Mouse (Mus musculus) T-helper 1 cell (primary cell): ENCODE data around the gene Klhdc8a.

ENCODE experiments used
- in situ Hi-C: fragments of 300-600 bp; cut with MboI, MseI; formaldehyde crosslinking; loops from one replicate; pipeline ENCODE4 v1.15.1; 2025; ENCODE audit warnings: high pct_unique_total_duplicates

Klhdc8a gene

DNA sequence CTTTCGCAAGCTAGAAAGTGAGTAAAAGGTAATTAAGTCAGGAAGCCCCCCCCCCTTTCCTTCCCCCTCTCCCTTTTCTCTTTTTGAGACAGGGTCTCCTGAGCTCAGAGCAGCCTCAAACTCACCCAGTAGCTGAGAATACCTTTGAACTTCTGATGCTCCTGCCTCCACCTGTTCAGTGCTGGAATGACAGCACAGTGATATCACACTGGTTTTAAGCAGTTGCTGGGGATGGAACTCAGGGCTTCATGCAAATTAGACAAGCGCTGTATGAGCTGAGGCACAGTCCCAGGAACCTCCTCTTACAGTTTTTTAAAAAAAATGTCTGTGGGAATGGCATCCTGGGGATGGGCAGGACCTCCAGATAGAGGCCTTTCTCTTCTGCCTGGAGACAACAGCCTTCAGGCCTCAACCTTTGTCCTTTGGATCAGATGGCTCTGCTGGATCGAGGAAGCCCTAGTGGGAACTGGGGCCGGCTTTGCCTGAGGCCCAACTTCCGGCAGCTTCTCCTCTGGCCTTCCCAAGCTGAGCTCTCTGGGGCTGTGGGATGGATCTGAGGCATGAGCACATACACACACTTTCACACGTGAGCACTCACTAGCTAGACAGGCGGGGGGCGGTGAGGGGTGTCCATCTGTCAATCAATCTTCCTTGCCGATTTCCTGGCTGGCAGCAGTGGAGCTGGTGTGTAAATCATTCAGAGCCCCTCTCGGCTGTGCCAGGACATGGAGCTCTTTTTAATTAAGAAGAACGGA lies 7.3 kb upstream of the Klhdc8a start:
- in situ Hi-C loops = no loop called here

DNA sequence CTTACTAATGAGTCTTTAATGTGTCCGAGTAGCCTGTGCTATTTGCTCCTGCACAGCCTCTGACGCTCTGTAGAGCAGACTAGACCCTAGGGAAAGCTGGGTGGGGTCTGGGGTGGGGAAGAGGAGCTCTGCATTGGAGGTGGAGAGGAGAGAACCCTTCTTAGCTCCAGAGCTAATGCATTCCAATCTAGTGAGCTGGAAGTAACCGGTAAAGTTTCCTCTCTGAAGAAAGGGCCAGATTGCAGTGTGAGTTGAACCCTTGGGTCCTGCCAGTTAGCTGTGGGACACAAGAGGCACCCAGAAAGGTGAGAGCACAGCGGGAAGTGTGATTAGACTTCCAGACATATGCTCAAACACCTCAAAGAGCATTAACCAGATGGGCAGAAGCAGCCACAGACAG lies 6.7 kb upstream of the Klhdc8a start:
- in situ Hi-C loops = no loop called here

GRCm38 (mm10) chr1:132292318-132293129 lies 5.9 kb upstream of the Klhdc8a start:
- in situ Hi-C loops = no loop called here

- in situ Hi-C loops = no loop called here
Measured at GRCm38 (mm10) chr1:132295506-132295905, 2.9 kb upstream of the Klhdc8a start.

DNA sequence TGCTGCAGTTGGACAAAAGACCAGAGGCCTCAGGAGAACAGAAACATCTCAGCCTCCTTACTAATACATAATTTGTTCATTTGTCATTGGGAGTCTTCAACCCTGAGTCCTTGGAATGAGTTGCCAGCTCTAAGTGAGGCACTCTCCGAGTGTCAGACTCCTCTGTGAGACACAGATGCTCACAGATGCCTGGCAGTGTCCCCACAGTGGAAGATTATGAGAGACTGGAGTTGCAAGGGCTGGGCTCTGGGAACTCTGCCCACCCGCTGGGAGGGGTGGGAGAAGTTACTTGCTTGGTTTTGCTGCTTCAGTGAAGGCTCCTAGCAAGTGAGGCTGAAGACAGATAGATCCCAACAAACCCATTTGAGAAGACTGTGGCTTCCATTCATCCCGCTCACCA lies 2.4 kb upstream of the Klhdc8a start:
- in situ Hi-C loops = no loop called here

GRCm38 (mm10) chr1:132298801-132299464 lies 507 bp downstream of the Klhdc8a start:
- in situ Hi-C loops = no loop called here

- in situ Hi-C loops = no loop called here
Measured at GRCm38 (mm10) chr1:132299744-132300143, 1.3 kb downstream of the Klhdc8a start.

GRCm38 (mm10) chr1:132301242-132301641 lies 2.8 kb downstream of the Klhdc8a start:
- in situ Hi-C loops = no loop called here

DNA sequence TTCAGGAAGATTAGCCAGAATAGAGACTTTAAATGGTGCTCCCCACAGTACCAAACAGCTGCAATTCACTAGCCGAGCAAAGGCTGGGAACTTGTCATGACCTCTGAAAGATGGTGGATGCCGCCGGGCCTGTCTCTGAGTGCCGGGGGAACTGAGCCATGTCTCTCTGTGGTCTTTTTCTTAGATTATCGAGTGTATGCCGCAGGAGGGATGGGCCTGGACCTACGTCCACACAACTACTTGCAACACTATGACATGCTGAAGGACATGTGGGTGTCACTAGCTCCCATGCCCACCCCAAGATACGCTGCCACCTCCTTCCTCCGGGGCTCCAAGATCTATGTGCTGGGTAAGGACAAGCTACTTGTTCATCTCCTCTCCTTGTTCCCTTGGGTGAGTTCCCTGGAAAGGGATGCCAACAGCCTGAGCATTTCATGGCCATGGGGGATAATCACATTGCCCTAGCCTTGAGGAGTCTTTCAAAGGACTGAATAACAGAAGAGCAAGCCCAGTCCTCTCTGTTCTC lies 4.0 kb downstream of the Klhdc8a start:
- in situ Hi-C loops = no loop called here

DNA sequence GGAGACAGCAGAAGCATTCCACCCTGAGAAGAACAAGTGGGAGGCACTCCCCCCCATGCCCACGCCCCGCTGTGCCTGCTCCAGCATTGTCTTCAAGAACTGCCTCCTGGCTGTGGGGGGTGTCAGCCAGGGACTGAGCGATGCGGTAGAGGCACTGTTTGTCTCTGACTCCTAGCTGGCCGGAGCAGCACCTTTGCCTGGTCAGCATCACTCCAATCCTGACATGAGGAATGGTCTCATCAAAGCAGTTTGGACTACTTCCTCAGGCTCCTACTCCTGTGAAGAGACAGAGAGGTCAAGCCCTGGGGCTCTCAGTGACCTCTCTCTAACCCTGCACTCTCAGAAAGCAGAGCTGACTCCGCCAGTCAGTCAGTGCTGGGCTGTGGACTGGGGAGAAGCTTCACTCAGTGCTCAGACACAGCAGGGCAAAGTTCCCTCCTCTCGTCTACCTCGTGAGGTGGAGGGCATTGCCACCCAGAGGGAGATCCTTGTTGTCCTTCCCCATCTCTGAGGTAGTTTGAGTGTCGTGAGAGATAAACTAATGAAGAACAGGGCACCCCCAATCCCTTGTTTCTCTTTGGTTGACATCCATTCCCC lies 6.3 kb downstream of the Klhdc8a start:
- in situ Hi-C loops = no loop called here

DNA sequence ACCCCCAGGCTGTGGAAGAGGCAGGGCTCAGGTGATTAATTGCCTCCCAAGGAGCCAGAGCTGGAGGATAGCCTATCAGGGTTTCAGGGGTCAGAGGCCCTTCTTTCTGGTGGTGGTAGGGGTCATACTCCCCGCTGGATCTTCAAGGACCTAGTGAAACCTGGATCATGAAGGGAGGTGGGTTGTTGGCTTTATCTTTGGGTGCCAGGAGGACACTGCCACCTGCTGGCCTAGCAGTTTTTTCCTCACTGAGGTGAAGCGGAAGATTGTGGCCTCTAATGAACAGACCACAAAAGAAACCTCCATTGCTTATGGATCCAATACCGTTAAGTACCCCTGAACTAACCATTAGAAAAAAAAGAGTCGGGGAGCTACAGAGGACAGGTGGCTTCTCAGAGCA lies 7.7 kb downstream of the Klhdc8a start:
- in situ Hi-C loops = no loop called here

DNA sequence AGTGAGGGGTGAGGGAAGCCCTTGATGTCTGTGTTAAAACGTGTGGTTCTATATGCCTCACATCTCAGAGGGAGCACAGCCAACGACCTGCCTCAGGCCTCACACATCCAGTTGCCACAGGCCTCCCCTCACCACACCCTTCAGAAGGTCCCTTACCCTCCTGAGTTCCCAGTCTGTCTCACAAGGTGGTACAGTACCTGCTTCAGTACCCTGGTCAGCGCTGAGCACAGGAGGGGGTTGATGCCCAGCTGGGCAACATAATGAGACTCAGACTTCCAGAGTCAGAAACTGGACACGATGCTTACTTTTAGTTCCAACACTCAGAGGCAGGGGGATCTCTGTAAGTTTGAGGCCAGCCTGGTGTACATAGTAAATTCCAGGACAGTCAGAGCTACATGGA lies 8.4 kb downstream of the Klhdc8a start:
- in situ Hi-C loops = no loop called here

DNA sequence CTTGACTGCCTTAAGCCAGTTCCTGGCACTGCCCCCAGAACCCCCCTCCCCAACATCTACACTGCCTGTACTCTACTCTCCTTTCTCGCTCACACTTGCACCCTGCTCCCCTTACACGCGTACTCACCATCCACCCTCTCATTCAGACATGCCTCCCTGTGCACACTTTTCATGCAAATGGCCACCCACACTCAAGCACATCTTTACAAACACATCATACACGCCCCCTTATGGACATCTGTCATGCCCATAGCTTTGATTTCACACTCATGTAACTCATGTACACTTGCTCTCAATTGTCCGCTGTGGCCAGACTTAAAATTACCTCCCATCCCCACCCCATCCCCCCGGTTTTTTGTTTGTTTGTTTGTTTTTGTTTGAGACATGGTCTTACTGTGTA lies 9.5 kb downstream of the Klhdc8a start:
- in situ Hi-C loops = no loop called here

GRCm38 (mm10) chr1:132308674-132309073 lies 10.2 kb downstream of the Klhdc8a start:
- in situ Hi-C loops = no loop called here

GRCm38 (mm10) chr1:132310754-132311153 lies 12.3 kb downstream of the Klhdc8a start:
- in situ Hi-C loops = loop anchor here (5.0 kb wide), 1 partner anchor 47 kb away; no protein-coding TSS in a partner anchor

DNA sequence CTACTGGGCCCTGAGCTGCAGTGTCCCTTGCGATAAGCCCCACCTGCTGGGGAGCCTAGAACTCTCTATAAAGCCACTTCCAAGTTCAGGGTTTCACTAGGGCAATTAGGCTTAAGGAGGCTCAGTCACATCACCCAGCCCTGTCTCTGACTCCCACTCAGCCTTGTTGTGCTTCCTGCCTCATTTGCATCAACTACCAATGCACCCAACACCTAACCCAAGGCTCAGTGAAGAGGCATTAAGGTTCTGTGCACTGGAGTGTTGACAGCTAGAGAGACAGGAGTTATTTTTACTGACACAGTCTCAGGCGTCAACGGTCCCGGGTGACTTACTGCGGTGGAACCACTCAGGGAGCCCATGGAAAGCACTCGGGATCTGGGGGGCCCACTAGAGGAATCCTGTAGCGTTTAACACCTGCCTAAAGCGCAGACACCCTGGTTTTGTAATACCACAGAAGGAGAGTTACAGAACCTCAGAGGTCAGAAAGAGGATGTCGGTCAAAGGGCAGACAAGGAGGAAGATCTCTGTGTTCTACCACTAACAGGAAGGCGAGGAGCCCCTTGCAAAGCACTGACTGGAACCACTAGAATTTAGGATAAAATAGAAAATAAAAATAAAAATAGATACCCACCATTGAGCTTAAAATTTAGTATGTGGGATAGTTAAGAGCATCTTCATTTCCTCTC lies 12.9 kb downstream of the Klhdc8a start:
- in situ Hi-C loops = loop anchor here (5.0 kb wide), 1 partner anchor 46 kb away; no protein-coding TSS in a partner anchor

DNA sequence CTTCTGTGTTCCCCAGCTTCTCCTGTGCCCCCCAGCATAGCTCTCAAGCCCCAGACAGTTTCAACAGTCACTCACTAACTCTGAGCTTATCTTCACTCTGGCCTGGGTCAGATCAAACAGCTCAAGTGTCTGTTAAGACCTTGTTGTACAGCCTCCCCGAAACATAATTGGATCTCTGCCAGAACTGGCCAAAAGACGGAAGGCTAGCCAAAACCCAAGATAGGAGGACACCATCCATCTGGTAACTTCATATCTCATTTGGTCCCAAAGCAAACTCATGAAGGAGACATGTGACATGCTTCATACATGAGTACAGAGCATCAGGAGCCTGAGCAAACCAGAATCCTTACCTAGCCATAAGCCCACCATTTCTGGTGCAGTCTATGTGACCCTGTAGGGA lies 13.6 kb downstream of the Klhdc8a start:
- in situ Hi-C loops = loop anchor here (5.0 kb wide), 1 partner anchor 45 kb away; no protein-coding TSS in a partner anchor

- in situ Hi-C loops = loop anchor here (5.0 kb wide), 1 partner anchor 45 kb away; no protein-coding TSS in a partner anchor
Measured at GRCm38 (mm10) chr1:132312703-132313102, 14.3 kb downstream of the Klhdc8a start.

- in situ Hi-C loops = no loop called here
Measured at GRCm38 (mm10) chr1:132315889-132316624, 17.6 kb downstream of the Klhdc8a start, which contains the start of gene Nuak2. Gene Nuak2 (plus strand): TSS chr1:132316126.

GRCm38 (mm10) chr1:132316625-132316994 lies 18.2 kb downstream of the Klhdc8a start:
- in situ Hi-C loops = no loop called here
